Mouse (Mus musculus) midbrain, embryonic 11.5 days (tissue): ENCODE results near the gene Muc4. TPM values are rescaled to one million over a fixed set of nuclear protein-coding genes. Genes with fewer than 3 reads are reported as not detected.

Experiments
- ATAC-seq: fragments of 200-750 bp; cut with Nextera tagmentation; 2 replicates; pipeline ENCODE4 v1.8.0; 2017; ENCODE audit warnings: moderate TSS enrichment, moderate library complexity; ENCODE audit not compliant: low FRiP score
- DNase-seq: peaks from one replicate; pipeline ENCODE4 v3.0.0; 2015; ENCODE audit warnings: low spot score; ENCODE audit errors: missing footprints
- H3K27ac ChIP-seq: fragments of 300-500 bp; sonication (generic); 2 replicates; pipeline ENCODE4 v1.5.1; 2014; ENCODE audit warnings: low read depth, low read length
- H3K27me3 ChIP-seq: fragments of 300-500 bp; sonication (generic); 2 replicates; pipeline ENCODE4 v1.6.1; 2014; ENCODE audit warnings: mild to moderate bottlenecking, low read length, moderate library complexity, mixed read lengths; ENCODE audit not compliant: control insufficient read depth, insufficient read depth
- H3K36me3 ChIP-seq: fragments of 300-500 bp; sonication (generic); 2 replicates; pipeline ENCODE4 v1.6.1; 2014; ENCODE audit warnings: mild to moderate bottlenecking, low read length, moderate library complexity, mixed read lengths; ENCODE audit not compliant: control insufficient read depth, insufficient read depth
- H3K4me1 ChIP-seq: fragments of 300-500 bp; sonication (generic); 2 replicates; pipeline ENCODE4 v1.6.1; 2014; ENCODE audit warnings: low read length; ENCODE audit not compliant: control insufficient read depth, insufficient read depth
- H3K4me2 ChIP-seq: fragments of 300-500 bp; sonication (generic); 2 replicates; pipeline ENCODE4 v1.6.1; 2014; ENCODE audit warnings: mild to moderate bottlenecking, moderate library complexity
- H3K4me3 ChIP-seq: fragments of 300-500 bp; sonication (generic); 2 replicates; pipeline ENCODE4 v1.5.1; 2014; ENCODE audit warnings: low read depth, low read length
- H3K9ac ChIP-seq: fragments of 300-500 bp; sonication (generic); 2 replicates; pipeline ENCODE4 v1.6.1; 2014; ENCODE audit warnings: low read length
- H3K9me3 ChIP-seq: fragments of 300-500 bp; sonication (generic); 2 replicates; pipeline ENCODE4 v1.6.1; 2016; ENCODE audit warnings: low read length; ENCODE audit not compliant: control insufficient read depth
- WGBS: fragments of 180-500 bp; shearing (Covaris S2); extraction: QIAGEN DNeasy Blood & Tissue Kit; methylation state at CpG from one replicate; pipeline ENCODE4 v1.1.7; 2014; 5-methylcytosine and 5-hydroxymethylcytosine counted together
- polyA plus RNA-seq: library from polyadenylated mRNA; unstranded; fragments of >200 nt; fragmentation: Nextera tagmentation; extraction: Ambion mirVana; gene quantifications from 2 replicates; pipeline ENCODE4 v1.2.1, GENCODE M21; 2014

Gene Muc4
- polyA plus RNA-seq, 1 experiment from 2014 or later, result 0.29 TPM

- 91% methylated on average over 4 of the region's 4 CpGs for WGBS
- no peak overlapping the region for H3K4me3 ChIP-seq
- no peak for ATAC-seq
- no peak overlapping the region for H3K27ac ChIP-seq
- no peaks in the 10 kb centered on the region for H3K27me3 ChIP-seq
- no peak for DNase-seq
- no peak overlapping the region for H3K4me2 ChIP-seq
- H3K9me3 ChIP-seq, result no peaks in the 10 kb centered on the region
- peaks cover 2% of the 10 kb centered on the region; the same call in 1 of the 2 replicates for H3K36me3 ChIP-seq
- no peak overlapping the region for H3K9ac ChIP-seq
- no peaks in the 10 kb centered on the region for H3K4me1 ChIP-seq
Observed at GRCm38 (mm10) chr16:32831501-32831900, 95.8 kb downstream of the Muc4 start.

Other genes starting within 250 kb of the Muc4 start
- 0.26 and 0.36 TPM in 2 replicates for gene Slc51a, start 248.0 kb upstream of the Muc4 start, polyA plus RNA-seq
- gene Zdhhc19, start 239.6 kb upstream of the Muc4 start, polyA plus RNA-seq, result not detected in 2 replicates
- 87.1 and 89.3 TPM in 2 replicates for gene Tfrc, start 127.0 kb upstream of the Muc4 start, polyA plus RNA-seq
- 6.1 and 6.6 TPM in 2 replicates for gene Tnk2, start 92.0 kb upstream of the Muc4 start, polyA plus RNA-seq
- not detected in 2 replicates for gene Muc20, start 61.5 kb downstream of the Muc4 start, polyA plus RNA-seq
- gene Smbd1, start 74.6 kb downstream of the Muc4 start, polyA plus RNA-seq, result not detected in 2 replicates
- gene Fyttd1, start 141.6 kb downstream of the Muc4 start, polyA plus RNA-seq, result 130 and 137 TPM in 2 replicates
- 13.2 and 14.3 TPM in 2 replicates for gene Rubcn, start 141.9 kb downstream of the Muc4 start, polyA plus RNA-seq
- gene Lrch3, start 178.2 kb downstream of the Muc4 start, polyA plus RNA-seq, result 33.7 and 37.9 TPM in 2 replicates